Mouse (Mus musculus) embryonic facial prominence, embryonic 10.5 days (tissue): ENCODE results near the gene Nap1l4. TPM values are rescaled to one million over a fixed set of nuclear protein-coding genes. Genes with fewer than 3 reads are reported as not detected.

Experiments
- DNase-seq: peaks from one replicate; pipeline ENCODE4 v3.0.0-alpha.2; 2017; ENCODE audit warnings: low spot score
- H3K27ac ChIP-seq: fragments of 300-500 bp; sonication (generic); replicated peaks from 2 replicates; pipeline ENCODE4 v1.5.1; 2016; ENCODE audit warnings: mild to moderate bottlenecking
- H3K27me3 ChIP-seq: fragments of 300-500 bp; sonication (generic); replicated peaks from 2 replicates; pipeline ENCODE4 v1.6.1; 2016; ENCODE audit warnings: low read depth, mild to moderate bottlenecking; ENCODE audit not compliant: poor library complexity, severe bottlenecking
- H3K36me3 ChIP-seq: fragments of 300-500 bp; sonication (generic); replicated peaks from 2 replicates; pipeline ENCODE4 v1.6.1; 2016; ENCODE audit warnings: mild to moderate bottlenecking, moderate library complexity
- H3K4me1 ChIP-seq: fragments of 300-500 bp; sonication (generic); 2 replicates; pipeline ENCODE4 v1.6.1; 2016
- H3K4me3 ChIP-seq: fragments of 300-500 bp; sonication (generic); 2 replicates; pipeline ENCODE4 v1.5.1; 2016; ENCODE audit warnings: mild to moderate bottlenecking, moderate library complexity
- H3K9me3 ChIP-seq: fragments of 300-500 bp; sonication (generic); 2 replicates; pipeline ENCODE4 v1.6.1; 2016; ENCODE audit warnings: mild to moderate bottlenecking
- WGBS: fragments of 180-500 bp; shearing (Covaris S2); methylation state at CpG from one replicate; pipeline ENCODE4 v1.1.7; 2016; 5-methylcytosine and 5-hydroxymethylcytosine counted together
- polyA plus RNA-seq: library from polyadenylated mRNA; unstranded; fragments of >200 nt; fragmentation: Nextera tagmentation; extraction: Ambion mirVana; gene quantifications from 2 replicates; pipeline ENCODE4 v1.2.1, GENCODE M21; 2016

The Nap1l4 gene
- 377 and 391 TPM in 2 replicates for polyA plus RNA-seq

GRCm38 (mm10) chr7:143548976-143549457 lies at the start of gene Nap1l4:
Gene Nap1l4 (minus strand): TSS chr7:143549106.
- peaks cover 37% of the 10 kb centered on the region for H3K4me1 ChIP-seq
- peaks cover 32% of the 10 kb centered on the region for H3K36me3 ChIP-seq
- peak; percentile 99 for DNase-seq
- peak within 1 kb of the TSS; percentile 96 for H3K4me3 ChIP-seq
- no peaks in the 10 kb centered on the region for H3K27me3 ChIP-seq
- under 1% methylated on average over 43 of the region's 43 CpGs for WGBS
- no peaks in the 10 kb centered on the region for H3K9me3 ChIP-seq
- H3K27ac ChIP-seq: peak within 1 kb of the TSS; percentile 99

- Histone ChIP-seq H3K4me3 (no peak overlapping the region), H3K4me1 (peaks cover 15% of the 10 kb centered on the region), H3K36me3 (peaks cover 63% of the 10 kb centered on the region), H3K27me3 (no peaks in the 10 kb centered on the region), H3K27ac (no peak overlapping the region), H3K9me3 (no peaks in the 10 kb centered on the region)
- 82% methylated on average over 5 of the region's 5 CpGs for WGBS
- no peak for DNase-seq
Observed at GRCm38 (mm10) chr7:143594865-143595264, 46.0 kb upstream of the Nap1l4 start.

GRCm38 (mm10) chr7:143592255-143592654 lies 43.3 kb upstream of the Nap1l4 start:
- no peak overlapping the region for H3K4me3 ChIP-seq
- peaks cover 86% of the 10 kb centered on the region for H3K36me3 ChIP-seq

GRCm38 (mm10) chr7:143588006-143588405 lies 39.1 kb upstream of the Nap1l4 start:
- peaks cover 99% of the 10 kb centered on the region for H3K36me3 ChIP-seq
- 90% methylated on average over 4 of the region's 4 CpGs for whole genome bisulfite sequencing

More at GRCm38 (mm10) chr7:143592255-143592654, 43.3 kb upstream of the Nap1l4 start:
- Histone ChIP-seq H3K9me3 (no peaks in the 10 kb centered on the region), H3K4me1 (peaks cover 5% of the 10 kb centered on the region), H3K27ac (no peak overlapping the region), H3K27me3 (no peaks in the 10 kb centered on the region)
- WGBS: 87% methylated on average over 10 of the region's 10 CpGs
- no peak for DNase-seq

GRCm38 (mm10) chr7:143587586-143587985 lies 38.7 kb upstream of the Nap1l4 start:
- H3K27me3 ChIP-seq: no peaks in the 10 kb centered on the region
- H3K4me3 ChIP-seq: no peak overlapping the region
- peaks cover 99% of the 10 kb centered on the region for H3K36me3 ChIP-seq
- no peaks in the 10 kb centered on the region for H3K4me1 ChIP-seq
- 86% methylated on average over 5 of the region's 5 CpGs for WGBS
- H3K9me3 ChIP-seq: no peaks in the 10 kb centered on the region
- H3K27ac ChIP-seq: no peak overlapping the region
- no peak for DNase-seq

More at GRCm38 (mm10) chr7:143588006-143588405, 39.1 kb upstream of the Nap1l4 start:
- Histone ChIP-seq H3K9me3 (no peaks in the 10 kb centered on the region), H3K27ac (no peak overlapping the region), H3K27me3 (no peaks in the 10 kb centered on the region), H3K4me1 (no peaks in the 10 kb centered on the region), H3K4me3 (no peak overlapping the region)
- no peak for DNase-seq

GRCm38 (mm10) chr7:143583956-143584355 lies 35.0 kb upstream of the Nap1l4 start:
- H3K4me1 ChIP-seq: no peaks in the 10 kb centered on the region
- no peaks in the 10 kb centered on the region for H3K9me3 ChIP-seq
- 46% methylated on average over 3 of the region's 3 CpGs for WGBS
- H3K4me3 ChIP-seq: no peak overlapping the region
- no peak overlapping the region for H3K27ac ChIP-seq
- peaks cover 99% of the 10 kb centered on the region for H3K36me3 ChIP-seq
- H3K27me3 ChIP-seq: no peaks in the 10 kb centered on the region
- peak; percentile 72 for DNase-seq

GRCm38 (mm10) chr7:143583025-143583424 lies 34.1 kb upstream of the Nap1l4 start:
- H3K36me3 ChIP-seq: peaks cover 99% of the 10 kb centered on the region
- no peak overlapping the region for H3K4me3 ChIP-seq
- no peaks in the 10 kb centered on the region for H3K9me3 ChIP-seq
- no peaks in the 10 kb centered on the region for H3K4me1 ChIP-seq
- no peak overlapping the region for H3K27ac ChIP-seq
- WGBS: 92% methylated on average over 5 of the region's 5 CpGs
- no peak for DNase-seq
- no peaks in the 10 kb centered on the region for H3K27me3 ChIP-seq

- Histone ChIP-seq H3K9me3 (no peaks in the 10 kb centered on the region), H3K36me3 (peaks cover 99% of the 10 kb centered on the region), H3K4me1 (no peaks in the 10 kb centered on the region), H3K27ac (no peak overlapping the region), H3K27me3 (no peaks in the 10 kb centered on the region), H3K4me3 (no peak overlapping the region)
- WGBS: 93% methylated on average over 11 of the region's 11 CpGs
- no peak for DNase-seq
Observed at GRCm38 (mm10) chr7:143575751-143576150, 26.8 kb upstream of the Nap1l4 start.

- Histone ChIP-seq H3K4me3 (no peak overlapping the region), H3K4me1 (no peaks in the 10 kb centered on the region), H3K27ac (no peak overlapping the region), H3K27me3 (no peaks in the 10 kb centered on the region), H3K9me3 (no peaks in the 10 kb centered on the region), H3K36me3 (peaks cover 100% of the 10 kb centered on the region)
- WGBS: 94% methylated on average over 3 of the region's 3 CpGs
- DNase-seq: no peak
Observed at GRCm38 (mm10) chr7:143565648-143566039, 16.7 kb upstream of the Nap1l4 start.

GRCm38 (mm10) chr7:143565015-143565647 lies 16.2 kb upstream of the Nap1l4 start:
- H3K9me3 ChIP-seq: no peaks in the 10 kb centered on the region
- DNase-seq: no peak
- no peak overlapping the region for H3K4me3 ChIP-seq
- peaks cover 100% of the 10 kb centered on the region for H3K36me3 ChIP-seq
- WGBS: 93% methylated on average over 6 of the region's 6 CpGs
- H3K27me3 ChIP-seq: no peaks in the 10 kb centered on the region
- no peaks in the 10 kb centered on the region for H3K4me1 ChIP-seq
- no peak overlapping the region for H3K27ac ChIP-seq

- Histone ChIP-seq H3K4me3 (no peak overlapping the region), H3K9me3 (no peaks in the 10 kb centered on the region), H3K27me3 (no peaks in the 10 kb centered on the region), H3K36me3 (peaks cover 100% of the 10 kb centered on the region), H3K4me1 (no peaks in the 10 kb centered on the region), H3K27ac (no peak overlapping the region)
- WGBS: 90% methylated on average over 5 of the region's 5 CpGs
- DNase-seq: no peak
Observed at GRCm38 (mm10) chr7:143563787-143564186, 14.9 kb upstream of the Nap1l4 start.

GRCm38 (mm10) chr7:143557616-143558015 lies 8.7 kb upstream of the Nap1l4 start:
- peaks cover 94% of the 10 kb centered on the region for H3K36me3 ChIP-seq
- H3K27ac ChIP-seq: no peak overlapping the region
- no peak for DNase-seq
- WGBS: 94% methylated on average over 7 of the region's 7 CpGs
- H3K9me3 ChIP-seq: no peaks in the 10 kb centered on the region
- H3K4me1 ChIP-seq: no peaks in the 10 kb centered on the region
- H3K4me3 ChIP-seq: no peak overlapping the region
- H3K27me3 ChIP-seq: no peaks in the 10 kb centered on the region

GRCm38 (mm10) chr7:143556964-143557610 lies 8.2 kb upstream of the Nap1l4 start:
- Histone ChIP-seq H3K27ac (no peak overlapping the region), H3K4me1 (no peaks in the 10 kb centered on the region), H3K36me3 (peaks cover 89% of the 10 kb centered on the region), H3K9me3 (no peaks in the 10 kb centered on the region), H3K27me3 (no peaks in the 10 kb centered on the region), H3K4me3 (no peak overlapping the region)
- DNase-seq: no peak
- 88% methylated on average over 8 of the region's 8 CpGs for WGBS
